Mouse (Mus musculus) left cerebral cortex, adult 18-20 months (tissue): ENCODE measurements around the gene Smyd2. TPM values are rescaled to one million over a fixed set of nuclear protein-coding genes. Genes with fewer than 3 reads are reported as not detected.

Experiments
- DNase-seq, 2 experiments: peaks; one replicate each; pipeline ENCODE4 v3.0.0; 2021 to 2022; ENCODE audit warnings: low spot score in 2 of 2, mixed read lengths in 1 of 2
- total RNA-seq, 2 experiments: library from RNA; stranded (reverse); gene quantifications; 2 replicates each; pipeline ENCODE4 v1.2.3; 2021

Smyd2 gene
- total RNA-seq, 2 experiments from 2014 or later, result 88.4 to 113 TPM

- DNase-seq, result no peak
Observed at GRCm38 (mm10) chr1:189876162-189876561, 46.0 kb downstream of the Smyd2 start.

- no peak for DNase-seq
Observed at GRCm38 (mm10) chr1:189875439-189875861, 46.7 kb downstream of the Smyd2 start.

- DNase-seq, result no peak
Observed at GRCm38 (mm10) chr1:189873591-189873990, 48.6 kb downstream of the Smyd2 start.

GRCm38 (mm10) chr1:189872050-189872449 lies 50.1 kb downstream of the Smyd2 start:
- DNase-seq, result no peak

- DNase-seq, result no peak
Observed at GRCm38 (mm10) chr1:189871625-189872024, 50.5 kb downstream of the Smyd2 start.

GRCm38 (mm10) chr1:189870539-189870938 lies 51.6 kb downstream of the Smyd2 start:
- DNase-seq, result no peak

- DNase-seq, result no peak
Observed at GRCm38 (mm10) chr1:189869651-189870270, 52.4 kb downstream of the Smyd2 start.

- DNase-seq, result no peak
Observed at GRCm38 (mm10) chr1:189868036-189868435, 54.1 kb downstream of the Smyd2 start.

- DNase-seq, result no peak
Observed at GRCm38 (mm10) chr1:189867497-189867896, 54.7 kb downstream of the Smyd2 start.

GRCm38 (mm10) chr1:189867034-189867433 lies 55.1 kb downstream of the Smyd2 start:
- DNase-seq, result no peak

GRCm38 (mm10) chr1:189866621-189867020 lies 55.5 kb downstream of the Smyd2 start:
- DNase-seq, result no peak

GRCm38 (mm10) chr1:189864846-189865560 lies 57.2 kb downstream of the Smyd2 start:
- DNase-seq, result no peak

GRCm38 (mm10) chr1:189864301-189864700 lies 57.9 kb downstream of the Smyd2 start:
- no peak for DNase-seq

GRCm38 (mm10) chr1:189863727-189864126 lies 58.4 kb downstream of the Smyd2 start:
- no peak for DNase-seq

- no peak for DNase-seq
Observed at GRCm38 (mm10) chr1:189860942-189861315, 61.2 kb downstream of the Smyd2 start.

GRCm38 (mm10) chr1:189860112-189860941 lies 61.8 kb downstream of the Smyd2 start:
- no peak for DNase-seq

GRCm38 (mm10) chr1:189858377-189858776 lies 63.8 kb downstream of the Smyd2 start:
- DNase-seq, result no peak

GRCm38 (mm10) chr1:189855739-189856138 lies 66.4 kb downstream of the Smyd2 start:
- DNase-seq, result no peak

- DNase-seq, result no peak
Observed at GRCm38 (mm10) chr1:189854646-189855045, 67.5 kb downstream of the Smyd2 start.

- DNase-seq, result no peak
Observed at GRCm38 (mm10) chr1:189852456-189852855, 69.7 kb downstream of the Smyd2 start.

- DNase-seq, result no peak
Observed at GRCm38 (mm10) chr1:189852051-189852450, 70.1 kb downstream of the Smyd2 start.

- DNase-seq, result no peak
Observed at GRCm38 (mm10) chr1:189849550-189849949, 72.6 kb downstream of the Smyd2 start.
